Mouse (Mus musculus): ENCODE results near the gene Nudt5. TPM values are rescaled to one million over a fixed set of nuclear protein-coding genes. Genes with fewer than 3 reads are reported as not detected.

Nudt5 gene
- total RNA-seq, 1 experiment, result 67.8 TPM

DNA sequence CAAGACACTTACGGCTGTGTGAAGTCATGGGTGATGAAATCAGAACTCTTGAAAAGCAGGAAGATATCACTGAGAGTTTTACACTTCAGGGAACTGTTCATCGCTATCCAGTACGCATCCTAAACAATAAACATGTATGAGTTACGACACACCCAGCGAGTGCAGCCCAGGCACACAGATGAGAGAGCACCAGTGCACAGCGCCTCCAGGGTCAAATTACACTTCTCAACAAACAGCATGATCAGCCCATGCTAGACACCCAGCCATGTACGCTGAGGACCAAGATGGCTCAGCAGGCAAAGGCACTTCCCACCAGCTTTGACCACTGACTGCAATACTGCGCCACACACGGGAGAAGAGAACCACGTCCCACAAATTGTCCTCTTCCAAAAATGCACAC lies 23.6 kb upstream of the Nudt5 start:
- no peak for DNase-seq (ENCODE audit: low read depth, low spot score)
- Histone ChIP-seq H3K4me1 (ENCODE audit: control insufficient read depth in 2 of 2, insufficient read depth in 2 of 2, low read length in 2 of 2, poor library complexity in 1 of 2) (peaks cover 0 to 6% of the 10 kb centered on the region in 2 experiments; a peak in 1 of 4 replicates), H3K4me3 (ENCODE audit: insufficient read depth in 1 of 2, low read depth in 1 of 2, low read length in 2 of 2, poor library complexity in 1 of 2, severe bottlenecking in 1 of 2) (no peak overlapping the region), H3K27ac (ENCODE audit: insufficient read depth, low read depth, low read length, poor library complexity, severe bottlenecking) (no peak overlapping the region), H3K9me3 (ENCODE audit: control insufficient read depth, insufficient read depth, low read depth, low read length) (no peaks in the 10 kb centered on the region), H3K9ac (ENCODE audit: insufficient read depth, low read depth, low read length, poor library complexity, severe bottlenecking) (no peak overlapping the region), H3K36me3 (ENCODE audit: control insufficient read depth, insufficient read depth, low read length, poor library complexity, severe bottlenecking) (peaks cover 18% of the 10 kb centered on the region)
- in situ Hi-C loops (cut with MboI; ENCODE audit: low sequenced_read_pairs in 2 of 2, unreplicated experiment in 2 of 2), result no loop called here
- no peak for TF ChIP-seq ZC3H11A (IDR thresholded peaks at IDR 0.05; ENCODE audit: borderline replicate concordance, low read depth, low read length)
- no peak for TF ChIP-seq ZNF384 (IDR thresholded peaks at IDR 0.05; ENCODE audit: low read depth, low read length)
- TF ChIP-seq CHD2 (IDR thresholded peaks at IDR 0.05; ENCODE audit: low read depth, low read length), result no peak
- TF ChIP-seq HCFC1 (IDR thresholded peaks at IDR 0.05; ENCODE audit: borderline replicate concordance, insufficient read depth, low read length), result no peak
- TF ChIP-seq MAFK (IDR thresholded peaks at IDR 0.05; ENCODE audit: insufficient read depth, low read depth, low read length), result no peak

- H3K36me3 ChIP-seq (ENCODE audit: control insufficient read depth, insufficient read depth, low read length, poor library complexity, severe bottlenecking), result peaks cover 14% of the 10 kb centered on the region
- no peak for TF ChIP-seq ZC3H11A (IDR thresholded peaks at IDR 0.05; ENCODE audit: borderline replicate concordance, low read depth, low read length)
- TF ChIP-seq HCFC1 (IDR thresholded peaks at IDR 0.05; ENCODE audit: borderline replicate concordance, insufficient read depth, low read length), result no peak
- no peak for TF ChIP-seq MAFK (IDR thresholded peaks at IDR 0.05; ENCODE audit: insufficient read depth, low read depth, low read length)
- TF ChIP-seq CHD2 (IDR thresholded peaks at IDR 0.05; ENCODE audit: low read depth, low read length), result no peak
- no peak for TF ChIP-seq ZNF384 (IDR thresholded peaks at IDR 0.05; ENCODE audit: low read depth, low read length)
- in situ Hi-C loops (cut with MboI; ENCODE audit: low sequenced_read_pairs in 2 of 2, unreplicated experiment in 2 of 2), result no loop called here
Observed at GRCm38 (mm10) chr2:5822449-5822848, 22.4 kb upstream of the Nudt5 start.

DNA sequence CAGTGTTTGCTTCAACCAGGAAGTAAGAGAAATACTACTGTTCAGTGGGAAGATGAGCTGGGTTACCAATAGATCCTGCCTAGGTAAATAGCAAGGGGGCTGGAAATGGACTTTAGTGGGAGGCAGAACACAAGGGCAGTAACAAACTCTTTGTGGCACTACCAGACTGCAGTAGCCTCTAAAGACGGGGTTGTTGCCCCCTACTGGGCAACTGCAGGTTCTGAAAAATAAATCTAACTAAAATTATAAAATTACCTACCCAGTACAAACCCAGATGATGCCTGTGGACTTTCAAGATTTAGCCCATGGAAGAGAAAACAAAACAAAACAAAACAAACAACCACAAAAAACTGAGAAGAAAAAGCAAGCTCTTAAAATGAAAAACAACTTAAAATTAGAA lies 20.6 kb upstream of the Nudt5 start:
- no peak for DNase-seq (ENCODE audit: low read depth, low spot score)
- no peak overlapping the region for H3K9ac ChIP-seq (ENCODE audit: insufficient read depth, low read depth, low read length, poor library complexity, severe bottlenecking)
- H3K4me3 ChIP-seq (ENCODE audit: insufficient read depth in 1 of 2, low read depth in 1 of 2, low read length in 2 of 2, poor library complexity in 1 of 2, severe bottlenecking in 1 of 2), result no peak overlapping the region
- peaks cover 0 to 4% of the 10 kb centered on the region in 2 experiments; a peak in 1 of 4 replicates for H3K4me1 ChIP-seq (ENCODE audit: control insufficient read depth in 2 of 2, insufficient read depth in 2 of 2, low read length in 2 of 2, poor library complexity in 1 of 2)
- TF ChIP-seq MAFK (IDR thresholded peaks at IDR 0.05; ENCODE audit: insufficient read depth, low read depth, low read length) (no peak), ZNF384 (IDR thresholded peaks at IDR 0.05; ENCODE audit: low read depth, low read length) (no peak), CHD2 (IDR thresholded peaks at IDR 0.05; ENCODE audit: low read depth, low read length) (no peak), HCFC1 (IDR thresholded peaks at IDR 0.05; ENCODE audit: borderline replicate concordance, insufficient read depth, low read length) (no peak), ZC3H11A (IDR thresholded peaks at IDR 0.05; ENCODE audit: borderline replicate concordance, low read depth, low read length) (no peak)
- peaks cover 8% of the 10 kb centered on the region for H3K36me3 ChIP-seq (ENCODE audit: control insufficient read depth, insufficient read depth, low read length, poor library complexity, severe bottlenecking)
- no peak overlapping the region for H3K27ac ChIP-seq (ENCODE audit: insufficient read depth, low read depth, low read length, poor library complexity, severe bottlenecking)
- in situ Hi-C loops (cut with MboI; ENCODE audit: low sequenced_read_pairs in 2 of 2, unreplicated experiment in 2 of 2), result no loop called here
- no peaks in the 10 kb centered on the region for H3K9me3 ChIP-seq (ENCODE audit: control insufficient read depth, insufficient read depth, low read depth, low read length)

More at GRCm38 (mm10) chr2:5822449-5822848, 22.4 kb upstream of the Nudt5 start:
- no peaks in the 10 kb centered on the region for H3K9me3 ChIP-seq (ENCODE audit: control insufficient read depth, insufficient read depth, low read depth, low read length)
- no peak overlapping the region for H3K9ac ChIP-seq (ENCODE audit: insufficient read depth, low read depth, low read length, poor library complexity, severe bottlenecking)
- H3K4me3 ChIP-seq (ENCODE audit: insufficient read depth in 1 of 2, low read depth in 1 of 2, low read length in 2 of 2, poor library complexity in 1 of 2, severe bottlenecking in 1 of 2), result no peak overlapping the region
- H3K27ac ChIP-seq (ENCODE audit: insufficient read depth, low read depth, low read length, poor library complexity, severe bottlenecking), result no peak overlapping the region
- peaks cover 0 to 6% of the 10 kb centered on the region in 2 experiments; a peak in 1 of 4 replicates for H3K4me1 ChIP-seq (ENCODE audit: control insufficient read depth in 2 of 2, insufficient read depth in 2 of 2, low read length in 2 of 2, poor library complexity in 1 of 2)
- DNase-seq (ENCODE audit: low read depth, low spot score), result no peak

GRCm38 (mm10) chr2:5824685-5825084 lies 20.1 kb upstream of the Nudt5 start:
- TF ChIP-seq ZC3H11A (IDR thresholded peaks at IDR 0.05; ENCODE audit: borderline replicate concordance, low read depth, low read length) (no peak), MAFK (IDR thresholded peaks at IDR 0.05; ENCODE audit: insufficient read depth, low read depth, low read length) (no peak), CHD2 (IDR thresholded peaks at IDR 0.05; ENCODE audit: low read depth, low read length) (no peak), HCFC1 (IDR thresholded peaks at IDR 0.05; ENCODE audit: borderline replicate concordance, insufficient read depth, low read length) (no peak), ZNF384 (IDR thresholded peaks at IDR 0.05; ENCODE audit: low read depth, low read length) (no peak)
- H3K4me1 ChIP-seq (ENCODE audit: control insufficient read depth in 2 of 2, insufficient read depth in 2 of 2, low read length in 2 of 2, poor library complexity in 1 of 2), result peaks cover 0 to 4% of the 10 kb centered on the region in 2 experiments; a peak in 1 of 4 replicates
- H3K9me3 ChIP-seq (ENCODE audit: control insufficient read depth, insufficient read depth, low read depth, low read length), result no peaks in the 10 kb centered on the region
- peaks cover 8% of the 10 kb centered on the region for H3K36me3 ChIP-seq (ENCODE audit: control insufficient read depth, insufficient read depth, low read length, poor library complexity, severe bottlenecking)
- in situ Hi-C loops (cut with MboI; ENCODE audit: low sequenced_read_pairs in 2 of 2, unreplicated experiment in 2 of 2), result no loop called here
- H3K4me3 ChIP-seq (ENCODE audit: insufficient read depth in 1 of 2, low read depth in 1 of 2, low read length in 2 of 2, poor library complexity in 1 of 2, severe bottlenecking in 1 of 2), result no peak overlapping the region
- DNase-seq (ENCODE audit: low read depth, low spot score), result no peak
- no peak overlapping the region for H3K27ac ChIP-seq (ENCODE audit: insufficient read depth, low read depth, low read length, poor library complexity, severe bottlenecking)
- H3K9ac ChIP-seq (ENCODE audit: insufficient read depth, low read depth, low read length, poor library complexity, severe bottlenecking), result no peak overlapping the region

Data from ES-E14 (cell line).